Mouse (Mus musculus) liver, embryonic 16.5 days (tissue): ENCODE results near the gene Pdhb. TPM values are rescaled to one million over a fixed set of nuclear protein-coding genes. Genes with fewer than 3 reads are reported as not detected.

Experiments
- polyA plus RNA-seq: library from polyadenylated mRNA; unstranded; fragments of >200 nt; fragmentation: Nextera tagmentation; extraction: Ambion mirVana; gene quantifications from 2 replicates; pipeline ENCODE4 v1.2.1, GENCODE M21; 2015

Pdhb gene
- polyA plus RNA-seq, 1 experiment from 2014 or later: 103 TPM

Other genes starting within 250 kb of the Pdhb start
- not detected in 2 replicates for gene Gm45521, start 215.7 kb downstream of the Pdhb start, polyA plus RNA-seq
- gene Dnase1l3, start 178.5 kb downstream of the Pdhb start, polyA plus RNA-seq: 4.8 and 6.0 TPM in 2 replicates
- 8.6 and 8.8 TPM in 2 replicates for gene Abhd6, start 170.1 kb downstream of the Pdhb start, polyA plus RNA-seq
- 16.0 and 17.4 TPM in 2 replicates for gene Rpp14, start 92.7 kb downstream of the Pdhb start, polyA plus RNA-seq
- gene Pxk, start 74.8 kb downstream of the Pdhb start, polyA plus RNA-seq: 11.5 and 12.4 TPM in 2 replicates
- 1.2 TPM in 2 replicates for gene Kctd6, start 41.1 kb upstream of the Pdhb start, polyA plus RNA-seq
- gene Acox2, start 86.3 kb upstream of the Pdhb start, polyA plus RNA-seq: 63.5 and 74.1 TPM in 2 replicates
- 0.02 and 0.05 TPM in 2 replicates for gene Fam107a, start 145.0 kb upstream of the Pdhb start, polyA plus RNA-seq
- 0.07 TPM in 1 of 2 replicates, not detected in the other for gene Oit1, start 205.7 kb upstream of the Pdhb start, polyA plus RNA-seq